Mouse (Mus musculus): ENCODE measurements around the gene Ssxb1. TPM values are rescaled to one million over a fixed set of nuclear protein-coding genes. Genes with fewer than 3 reads are reported as not detected.
"Not testable (repeated sequence)": the region's sequence is repeated elsewhere in the genome, so short reads cannot be mapped to it uniquely, and the experiment has no call there.

The Ssxb1 gene
- not detected in 2 replicates for polyA plus RNA-seq (2012; rRNA removed)

- DNase-seq (ENCODE audit: low read depth, low spot score) = not testable (repeated sequence)
- WGBS = 5% methylated on average over 1 of the region's 1 CpGs
Measured at GRCm38 (mm10) chrX:8413005-8413404, at the start of gene Ssxb1. TSS of gene Ssxb1 (plus strand) at chrX:8413305.

GRCm38 (mm10) chrX:8366678-8367077, 46.4 kb upstream of the Ssxb1 start, which contains the start of gene Ssxb9:
TSS of gene Ssxb9 (plus strand) at chrX:8366978.
- 14% methylated on average over 1 of the region's 1 CpGs for WGBS
- DNase-seq (ENCODE audit: low read depth, low spot score) = not testable (repeated sequence)

GRCm38 (mm10) chrX:8461626-8462025, 48.5 kb downstream of the Ssxb1 start, which contains the start of gene Ssxb2:
TSS of gene Ssxb2 (minus strand) at chrX:8461726.
- DNase-seq (ENCODE audit: low read depth, low spot score) = not testable (repeated sequence)
- 58% methylated on average over 2 of the region's 2 CpGs for WGBS

Other genes starting within 250 kb of the Ssxb1 start
- gene Tbc1d25, start 237.1 kb upstream of the Ssxb1 start, polyA plus RNA-seq (2012; rRNA removed) = 10.8 and 11.8 TPM in 2 replicates
- 138 and 140 TPM in 2 replicates for gene Ebp, start 219.8 kb upstream of the Ssxb1 start, polyA plus RNA-seq (2012; rRNA removed)
- gene Porcn, start 206.8 kb upstream of the Ssxb1 start, polyA plus RNA-seq (2012; rRNA removed) = 6.0 and 6.3 TPM in 2 replicates
- 24.2 and 26.4 TPM in 2 replicates for gene Ftsj1, start 160.9 kb upstream of the Ssxb1 start, polyA plus RNA-seq (2012; rRNA removed)
- gene Slc38a5, start 142.2 kb upstream of the Ssxb1 start, polyA plus RNA-seq (2012; rRNA removed) = 0.38 and 0.52 TPM in 2 replicates
- not detected in 2 replicates for gene Ssxb10, start 85.9 kb upstream of the Ssxb1 start, polyA plus RNA-seq (2012; rRNA removed)
- not detected in 2 replicates for gene Ssxb9, start 46.3 kb upstream of the Ssxb1 start, polyA plus RNA-seq (2012; rRNA removed)
- gene Ssxb2, start 48.4 kb downstream of the Ssxb1 start, polyA plus RNA-seq (2012; rRNA removed) = not detected in 2 replicates
- not detected in 2 replicates for gene Gm14459, start 111.6 kb downstream of the Ssxb1 start, polyA plus RNA-seq (2012; rRNA removed)
- not detected in 2 replicates for gene Ssxb6, start 134.9 kb downstream of the Ssxb1 start, polyA plus RNA-seq (2012; rRNA removed)
- gene Ssxb3, start 178.5 kb downstream of the Ssxb1 start, polyA plus RNA-seq (2012; rRNA removed) = not detected in 2 replicates

Measured in large intestine, adult 2 months (tissue).